ENCODE assay signal across 8 mouse cellular contexts in genomic region chr9:107645577-107645976, GRCm38 (mm10). TPM values are rescaled to one million over a fixed set of nuclear protein-coding genes. Genes with fewer than 3 reads are reported as not detected.
DNase-seq lines count a peak whose midpoint lies in the region; ATAC-seq lines count a peak whose summit lies in the region.

No protein-coding gene starts in this region.

- no peaks in the 10 kb centered on the region for H3K36me3 ChIP-seq in liver, embryonic 13.5 days
- H3K36me3 ChIP-seq in stomach, embryonic 16.5 days (ENCODE audit: control insufficient read depth, insufficient read depth, low read length): no peaks in the 10 kb centered on the region

- peaks cover 29% of the 10 kb centered on the region for H3K4me1 ChIP-seq in liver, embryonic 13.5 days (replicated peaks)
- H3K4me1 ChIP-seq in stomach, embryonic 16.5 days (ENCODE audit: control insufficient read depth, insufficient read depth, low read length): peaks cover 12% of the 10 kb centered on the region

- no peak overlapping the region for H3K9ac ChIP-seq in liver, embryonic 13.5 days
- H3K9ac ChIP-seq in stomach, embryonic 16.5 days (ENCODE audit: low read length): peak overlapping the region; percentile 73; the same call in 1 of the 2 replicates

- DNase-seq in A20 (ENCODE audit: low read depth, low spot score): peak; percentile 90
- peak; percentile 82 for DNase-seq in R1 (ENCODE audit: low read depth, low spot score)
- peak; percentile 76 to 84 for DNase-seq in cerebellum, postnatal 4 days (ENCODE audit: low spot score in 2 of 2)
- DNase-seq in gastrocnemius, postnatal 14 days: peak; percentile 75
- DNase-seq in kidney, adult 11 months: peak; percentile 55
- peak; percentile 66 for DNase-seq in liver, embryonic 13.5 days
- peak; percentile 69 to 82 for DNase-seq in natural killer cell, adult 2 months (ENCODE audit: low spot score in 2 of 2)

- WGBS in liver, embryonic 13.5 days (ENCODE audit: insufficient replicate concordance): 15% methylated on average over 5 of the region's 5 CpGs
- 16% methylated on average over 5 of the region's 5 CpGs for WGBS in stomach, embryonic 16.5 days

- H3K27me3 ChIP-seq in liver, embryonic 13.5 days: no peaks in the 10 kb centered on the region
- no peaks in the 10 kb centered on the region for H3K27me3 ChIP-seq in stomach, embryonic 16.5 days (ENCODE audit: control insufficient read depth, insufficient read depth, low read length)

- no peak overlapping the region for H3K27ac ChIP-seq in liver, embryonic 13.5 days
- H3K27ac ChIP-seq in stomach, embryonic 16.5 days (ENCODE audit: low read length): no peak overlapping the region

- ATAC-seq in liver, embryonic 13.5 days (ENCODE audit: low read depth): peak; percentile 52
- ATAC-seq in stomach, embryonic 16.5 days (ENCODE audit: insufficient read depth, low FRiP score): peak; percentile 74; the same call in 1 of the 2 replicates

- H3K9me3 ChIP-seq in liver, embryonic 13.5 days (replicated peaks): no peaks in the 10 kb centered on the region
- H3K9me3 ChIP-seq in stomach, embryonic 16.5 days (replicated peaks; ENCODE audit: control insufficient read depth, low read length): no peaks in the 10 kb centered on the region

- intact Hi-C loops in gastrocnemius, postnatal 14 days (cut with DNase I; ENCODE audit: low total_unique reads): loop anchor here (2.0 kb wide), 1 partner anchor 43 kb away; no protein-coding TSS in a partner anchor

- 0 out of 2 replicates have a peak overlapping the region, but pooled peaks have one; percentile 82 for H3K4me2 ChIP-seq in liver, embryonic 13.5 days
- H3K4me2 ChIP-seq in stomach, embryonic 16.5 days (ENCODE audit: low read depth, low read length): no peak overlapping the region

- H3K4me3 ChIP-seq in liver, embryonic 13.5 days (replicated peaks): no peak overlapping the region
- no peak overlapping the region for H3K4me3 ChIP-seq in stomach, embryonic 16.5 days (replicated peaks; ENCODE audit: low read length)

RNA-seq across cellular contexts. Expression of gene Gnai2, which starts 10.4 kb away (rescaled TPM):
- total RNA-seq in gastrocnemius, postnatal 14 days (2021): 100 to 1,000 TPM; 139 to 152 TPM
- 144 and 163 TPM in 2 replicates for polyA plus RNA-seq in liver, embryonic 13.5 days (2015; fragmentation: Nextera tagmentation; extraction: Ambion mirVana)
- polyA plus RNA-seq in stomach, embryonic 16.5 days (2015; fragmentation: Nextera tagmentation; extraction: Ambion mirVana): 308 and 311 TPM in 2 replicates

RNA-seq across cellular contexts. Expression of gene Slc38a3, which starts 23.8 kb away (rescaled TPM):
- total RNA-seq in gastrocnemius, postnatal 14 days (2021): 10 to 100 TPM; 29.8 to 57.1 TPM
- polyA plus RNA-seq in liver, embryonic 13.5 days (2015; fragmentation: Nextera tagmentation; extraction: Ambion mirVana): 5.4 and 5.9 TPM in 2 replicates
- 13.0 and 15.1 TPM in 2 replicates for polyA plus RNA-seq in stomach, embryonic 16.5 days (2015; fragmentation: Nextera tagmentation; extraction: Ambion mirVana)

RNA-seq across cellular contexts. Expression of gene Gnat1, which starts 33.9 kb away (rescaled TPM):
- not detected for total RNA-seq in gastrocnemius, postnatal 14 days (2021)
- polyA plus RNA-seq in liver, embryonic 13.5 days (2015; fragmentation: Nextera tagmentation; extraction: Ambion mirVana): 1.1 and 1.5 TPM in 2 replicates
- polyA plus RNA-seq in stomach, embryonic 16.5 days (2015; fragmentation: Nextera tagmentation; extraction: Ambion mirVana): 0.42 and 2.0 TPM in 2 replicates

RNA-seq across cellular contexts. Expression of gene Sema3b, which starts 36.5 kb away (rescaled TPM):
- total RNA-seq in gastrocnemius, postnatal 14 days (2021): 10 to 100 TPM; 27.6 to 35.2 TPM
- 0.22 and 0.34 TPM in 2 replicates for polyA plus RNA-seq in liver, embryonic 13.5 days (2015; fragmentation: Nextera tagmentation; extraction: Ambion mirVana)
- polyA plus RNA-seq in stomach, embryonic 16.5 days (2015; fragmentation: Nextera tagmentation; extraction: Ambion mirVana): 14.9 and 16.3 TPM in 2 replicates

RNA-seq across cellular contexts. Expression of gene Ifrd2, which starts 58.1 kb away (rescaled TPM):
- total RNA-seq in gastrocnemius, postnatal 14 days (2021): 10 to 100 TPM; 33.5 to 42.7 TPM
- 167 and 175 TPM in 2 replicates for polyA plus RNA-seq in liver, embryonic 13.5 days (2015; fragmentation: Nextera tagmentation; extraction: Ambion mirVana)
- 62.0 and 77.7 TPM in 2 replicates for polyA plus RNA-seq in stomach, embryonic 16.5 days (2015; fragmentation: Nextera tagmentation; extraction: Ambion mirVana)
